Mouse (Mus musculus) limb, embryonic 10.5 days (tissue): ENCODE data around the gene Vac14. TPM values are rescaled to one million over a fixed set of nuclear protein-coding genes. Genes with fewer than 3 reads are reported as not detected.
A peak's percentile ranks its signal among the peaks of the same experiment; 100 is the strongest.

Source experiments
- DNase-seq: peaks from one replicate; pipeline ENCODE4 v3.0.0-alpha.2; 2017; ENCODE audit warnings: low spot score
- H3K27ac ChIP-seq: fragments of 300-500 bp; sonication (generic); 2 replicates; pipeline ENCODE4 v1.5.1; 2016; ENCODE audit warnings: mild to moderate bottlenecking
- H3K27me3 ChIP-seq: fragments of 300-500 bp; sonication (generic); 2 replicates; pipeline ENCODE4 v1.6.1; 2016; ENCODE audit warnings: low read depth, mild to moderate bottlenecking; ENCODE audit not compliant: poor library complexity, severe bottlenecking
- H3K36me3 ChIP-seq: fragments of 300-500 bp; sonication (generic); 2 replicates; pipeline ENCODE4 v1.6.1; 2016; ENCODE audit warnings: mild to moderate bottlenecking, moderate library complexity
- H3K4me1 ChIP-seq: fragments of 300-500 bp; sonication (generic); 2 replicates; pipeline ENCODE4 v1.6.1; 2016
- H3K4me3 ChIP-seq: fragments of 300-500 bp; sonication (generic); 2 replicates; pipeline ENCODE4 v1.5.1; 2016; ENCODE audit warnings: mild to moderate bottlenecking, moderate library complexity
- H3K9me3 ChIP-seq: fragments of 300-500 bp; sonication (generic); replicated peaks from 2 replicates; pipeline ENCODE4 v1.6.1; 2016; ENCODE audit warnings: mild to moderate bottlenecking
- WGBS: fragments of 180-500 bp; shearing (Covaris S2); methylation state at CpG from one replicate; pipeline ENCODE4 v1.1.7; 2016; 5-methylcytosine and 5-hydroxymethylcytosine counted together
- polyA plus RNA-seq: library from polyadenylated mRNA; unstranded; fragments of >200 nt; fragmentation: Nextera tagmentation; extraction: Ambion mirVana; gene quantifications from 2 replicates; pipeline ENCODE4 v1.2.1, GENCODE M21; 2016

Gene Vac14
- polyA plus RNA-seq, 1 experiment from 2014 or later, result 30.8 TPM

DNA sequence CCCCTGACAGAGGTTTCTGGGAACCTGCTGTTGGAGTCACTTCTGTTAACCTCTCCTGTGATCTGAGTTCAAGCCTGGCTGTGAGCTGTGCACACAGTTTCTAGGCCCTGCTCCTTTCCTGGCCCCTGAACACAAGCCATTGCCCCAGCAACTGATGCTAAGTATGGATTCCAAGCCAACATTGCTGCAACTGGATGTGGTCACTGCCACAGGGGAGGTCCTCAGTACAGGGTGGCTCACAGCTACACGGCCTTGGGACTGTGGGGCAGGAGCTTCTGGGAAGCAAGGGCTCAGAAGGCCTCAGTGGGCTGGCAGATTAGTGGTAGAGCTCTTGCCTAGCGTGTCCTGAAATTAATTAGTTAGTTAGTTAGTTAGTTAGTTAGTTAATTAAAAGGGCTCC is 82.2 kb downstream of the Vac14 start:
- no peaks in the 10 kb centered on the region for H3K9me3 ChIP-seq
- H3K4me3 ChIP-seq, result no peak overlapping the region
- peaks cover 17% of the 10 kb centered on the region; the same call in 1 of the 2 replicates for H3K4me1 ChIP-seq
- DNase-seq, result no peak
- H3K27me3 ChIP-seq, result no peaks in the 10 kb centered on the region
- H3K27ac ChIP-seq, result 0 out of 2 replicates have a peak overlapping the region, but pooled peaks have one; percentile 27
- peaks cover 49% of the 10 kb centered on the region for H3K36me3 ChIP-seq
- 92% methylated on average over 2 of the region's 2 CpGs for WGBS

DNA sequence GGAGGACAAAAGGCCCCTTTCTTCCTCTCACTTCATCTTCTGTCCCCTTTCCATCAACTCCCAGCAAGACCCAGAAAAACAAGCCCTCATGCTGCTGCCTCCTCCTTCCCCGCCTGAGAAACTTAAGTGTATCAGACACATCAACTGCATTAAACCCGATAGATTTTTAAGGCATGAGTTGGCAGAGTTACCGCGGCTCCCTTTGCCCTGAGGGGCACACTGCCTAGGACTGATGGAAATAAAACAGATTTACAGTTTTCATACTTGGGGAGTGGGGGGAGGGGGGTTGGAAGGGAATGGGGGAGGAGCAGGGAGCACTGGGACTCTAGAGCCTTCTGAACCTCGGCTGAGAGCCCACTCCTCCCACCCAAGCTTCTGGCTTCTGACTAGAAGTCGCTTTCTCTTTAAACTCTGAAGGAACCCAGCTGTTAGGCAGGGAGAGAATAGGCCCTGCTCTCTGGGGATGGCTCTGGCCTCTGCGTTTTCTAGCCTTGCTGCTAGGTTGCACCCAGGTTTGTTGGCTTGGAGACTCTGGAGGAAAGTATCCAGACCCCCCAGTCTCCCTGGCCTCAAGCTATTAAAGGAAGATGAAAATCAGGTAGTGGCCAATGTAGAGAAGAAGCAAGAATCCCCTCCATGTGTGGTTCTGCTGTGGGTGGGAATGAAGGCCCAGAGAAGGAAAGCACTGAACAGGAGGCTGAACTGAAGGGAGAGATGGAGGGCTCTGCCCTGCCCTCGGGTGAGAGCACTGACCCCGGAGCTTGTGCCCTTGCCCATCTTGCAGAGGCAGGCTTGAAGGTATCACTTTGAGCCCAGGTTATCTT is 84.5 kb downstream of the Vac14 start:
- H3K4me1 ChIP-seq, result peaks cover 22% of the 10 kb centered on the region
- H3K36me3 ChIP-seq, result peaks cover 34% of the 10 kb centered on the region
- no peak overlapping the region for H3K4me3 ChIP-seq
- peak overlapping the region; percentile 38; the same call in 1 of the 2 replicates for H3K27ac ChIP-seq
- WGBS, result 66% methylated on average over 9 of the region's 9 CpGs
- H3K27me3 ChIP-seq, result no peaks in the 10 kb centered on the region
- DNase-seq, result no peak
- H3K9me3 ChIP-seq, result no peaks in the 10 kb centered on the region

DNA sequence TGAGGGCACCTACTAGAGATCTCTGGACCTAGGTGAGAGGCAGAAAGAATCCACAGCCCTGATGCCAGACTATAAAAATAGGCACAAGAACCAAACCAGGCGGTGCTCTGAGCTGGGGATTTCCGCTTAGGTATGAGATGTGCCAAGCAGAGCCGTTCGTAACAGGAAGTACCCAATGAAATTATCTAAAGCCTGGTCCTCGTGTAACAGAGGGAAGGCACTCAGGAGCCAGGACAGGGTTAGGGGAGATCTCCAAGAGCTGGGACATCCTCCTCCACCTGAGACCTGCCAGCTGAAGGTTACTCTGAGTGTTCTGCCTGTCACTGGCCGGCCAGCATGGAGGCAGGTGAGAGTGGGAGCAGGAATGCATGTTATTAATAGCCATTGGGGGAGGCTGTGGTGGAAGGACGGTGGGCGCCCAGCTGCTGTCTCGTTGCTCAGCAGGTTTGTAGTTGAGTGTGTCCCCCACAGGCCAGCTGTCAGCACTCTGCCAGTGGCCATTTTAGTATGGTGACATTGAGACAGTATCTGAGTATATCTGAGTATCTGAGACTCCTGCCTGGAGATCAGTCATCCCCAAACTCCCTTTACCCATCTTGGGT is 85.2 kb downstream of the Vac14 start:
- Histone ChIP-seq H3K9me3 (no peaks in the 10 kb centered on the region), H3K27ac (no peak overlapping the region; the same call in 1 of the 2 replicates), H3K27me3 (no peaks in the 10 kb centered on the region), H3K4me1 (peaks cover 22% of the 10 kb centered on the region), H3K4me3 (no peak overlapping the region), H3K36me3 (peaks cover 34% of the 10 kb centered on the region)
- no peak for DNase-seq
- 89% methylated on average over 9 of the region's 9 CpGs for WGBS

DNA sequence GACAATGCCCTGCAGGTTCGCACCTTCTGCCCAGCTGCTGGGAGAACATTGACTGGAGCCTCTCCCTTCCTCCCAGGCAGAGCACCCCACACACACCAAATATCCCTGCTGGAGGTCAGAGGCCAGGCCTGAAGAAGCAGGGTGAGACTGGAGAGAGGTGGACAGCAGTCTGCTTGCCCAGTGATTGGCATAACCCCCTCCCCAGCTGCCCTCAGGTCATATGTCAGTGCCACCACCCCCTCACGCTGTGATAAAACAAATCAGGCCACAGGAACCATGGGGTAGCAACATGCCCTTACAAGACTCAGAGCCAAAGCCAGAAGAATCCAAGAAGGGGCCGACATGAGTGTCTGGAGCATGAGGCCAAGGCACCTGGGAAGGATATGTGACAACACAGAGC is 85.7 kb downstream of the Vac14 start:
- 0 out of 2 replicates have a peak overlapping the region, but pooled peaks have one; percentile 31 for H3K27ac ChIP-seq
- peaks cover 22% of the 10 kb centered on the region for H3K4me1 ChIP-seq
- H3K9me3 ChIP-seq, result no peaks in the 10 kb centered on the region
- DNase-seq, result no peak
- no peaks in the 10 kb centered on the region for H3K27me3 ChIP-seq
- 83% methylated on average over 3 of the region's 3 CpGs for WGBS
- peaks cover 34% of the 10 kb centered on the region for H3K36me3 ChIP-seq
- H3K4me3 ChIP-seq, result no peak overlapping the region

DNA sequence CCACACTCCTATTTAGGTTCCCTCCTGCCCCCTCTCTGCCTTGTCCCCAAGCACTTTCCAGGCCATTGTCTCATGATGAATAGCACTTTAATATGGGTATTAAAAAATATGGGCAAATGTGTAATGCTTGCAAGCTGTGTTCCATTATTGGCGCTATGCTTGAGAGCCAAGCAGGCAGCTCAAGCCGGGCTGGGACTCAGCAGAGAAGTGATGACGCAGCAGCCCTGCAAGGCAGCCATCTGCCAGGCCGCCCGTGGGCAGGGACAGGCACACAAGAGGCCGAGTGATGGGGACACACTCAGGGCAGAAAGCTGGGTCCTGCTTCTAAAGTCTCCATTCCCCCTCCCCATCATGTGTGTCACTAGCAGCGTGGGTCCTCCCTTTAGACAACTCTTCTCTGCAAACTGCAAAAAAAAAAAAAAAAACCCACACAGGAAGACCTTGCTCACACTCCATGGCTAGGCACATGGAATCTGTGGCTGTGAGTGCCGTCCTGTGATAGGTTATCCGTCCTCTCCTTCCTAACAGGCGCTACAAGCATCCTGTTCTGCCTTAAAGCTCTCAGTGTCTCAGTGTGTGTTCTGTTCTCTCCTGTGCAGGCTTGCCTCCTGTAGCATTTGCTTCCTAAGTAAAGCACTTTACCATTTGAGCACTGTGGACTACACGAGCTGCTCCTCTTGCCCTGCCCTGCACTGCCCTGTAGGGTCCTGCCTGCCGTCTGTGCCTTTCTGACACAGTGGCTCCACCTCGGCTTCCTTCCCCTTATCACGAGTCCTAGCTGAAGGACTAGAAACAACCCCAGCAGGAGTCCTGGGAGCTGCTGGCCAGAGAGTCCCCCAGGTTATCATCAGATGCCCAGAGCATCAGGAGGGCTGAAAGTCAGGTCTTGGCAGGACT is 87.3 kb downstream of the Vac14 start:
- 83% methylated on average over 14 of the region's 14 CpGs for WGBS
- peaks cover 30% of the 10 kb centered on the region for H3K4me1 ChIP-seq
- peaks cover 39% of the 10 kb centered on the region for H3K36me3 ChIP-seq
- no peak overlapping the region for H3K4me3 ChIP-seq
- H3K27ac ChIP-seq, result peak overlapping the region; percentile 12; the same call in 1 of the 2 replicates
- no peaks in the 10 kb centered on the region for H3K9me3 ChIP-seq
- H3K27me3 ChIP-seq, result no peaks in the 10 kb centered on the region
- DNase-seq, result no peak

DNA sequence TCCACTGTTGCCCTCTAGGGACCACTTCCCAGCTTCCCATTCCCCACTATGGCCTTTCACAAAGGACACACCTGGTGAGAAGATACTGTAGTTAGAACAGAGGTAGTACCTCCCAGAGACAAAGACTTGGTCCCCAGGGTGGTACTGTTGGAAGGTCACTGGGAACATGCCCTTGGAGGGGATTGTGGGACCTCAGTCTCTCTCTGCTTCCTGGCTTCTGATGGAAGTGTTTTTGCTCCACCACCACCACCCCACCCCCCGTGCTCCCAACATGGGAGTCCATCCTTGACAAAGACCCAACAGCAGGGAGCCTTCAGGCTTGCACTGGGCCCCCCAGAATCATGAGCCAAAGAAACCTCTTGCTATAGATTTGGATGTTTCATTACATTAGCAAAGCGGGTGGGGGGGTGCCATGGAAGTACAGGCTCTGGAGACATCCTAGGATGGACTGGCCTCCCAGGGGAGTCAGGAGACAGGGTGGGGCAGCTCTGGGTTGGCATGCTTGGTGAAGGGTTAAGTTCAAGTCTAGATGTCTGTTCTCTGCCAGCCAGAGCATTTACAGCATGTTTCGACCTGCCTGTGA is 88.0 kb downstream of the Vac14 start:
- Histone ChIP-seq H3K9me3 (no peaks in the 10 kb centered on the region), H3K27me3 (no peaks in the 10 kb centered on the region), H3K4me1 (peaks cover 37% of the 10 kb centered on the region), H3K36me3 (peaks cover 43% of the 10 kb centered on the region), H3K4me3 (no peak overlapping the region), H3K27ac (peak overlapping the region; percentile 12; the same call in 1 of the 2 replicates)
- no peak for DNase-seq
- 86% methylated on average over 3 of the region's 3 CpGs for WGBS

DNA sequence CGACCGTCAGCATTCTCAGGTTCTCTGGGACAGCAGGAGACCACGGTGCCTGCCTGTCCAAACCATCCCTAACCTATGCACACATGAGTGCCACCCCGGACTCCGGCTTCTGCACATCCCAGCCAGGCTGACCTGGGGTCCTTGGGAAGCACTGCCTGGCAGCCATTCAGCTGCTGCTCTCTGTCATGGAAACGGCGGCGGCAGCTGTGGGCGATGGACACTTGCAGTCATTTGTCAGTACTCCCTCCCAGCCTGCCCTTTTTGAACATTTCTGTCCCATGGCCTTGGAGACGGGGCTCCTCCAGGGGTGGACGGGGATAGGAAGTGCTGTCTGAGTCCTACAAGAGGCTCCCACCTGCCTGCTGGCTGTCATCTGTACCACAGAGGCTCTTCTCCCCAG is 90.0 kb downstream of the Vac14 start:
- Histone ChIP-seq H3K9me3 (no peaks in the 10 kb centered on the region), H3K4me1 (peaks cover 37% of the 10 kb centered on the region), H3K4me3 (no peak overlapping the region), H3K27me3 (no peaks in the 10 kb centered on the region), H3K36me3 (peaks cover 50% of the 10 kb centered on the region), H3K27ac (no peak overlapping the region)
- no peak for DNase-seq
- WGBS, result 88% methylated on average over 11 of the region's 11 CpGs

DNA sequence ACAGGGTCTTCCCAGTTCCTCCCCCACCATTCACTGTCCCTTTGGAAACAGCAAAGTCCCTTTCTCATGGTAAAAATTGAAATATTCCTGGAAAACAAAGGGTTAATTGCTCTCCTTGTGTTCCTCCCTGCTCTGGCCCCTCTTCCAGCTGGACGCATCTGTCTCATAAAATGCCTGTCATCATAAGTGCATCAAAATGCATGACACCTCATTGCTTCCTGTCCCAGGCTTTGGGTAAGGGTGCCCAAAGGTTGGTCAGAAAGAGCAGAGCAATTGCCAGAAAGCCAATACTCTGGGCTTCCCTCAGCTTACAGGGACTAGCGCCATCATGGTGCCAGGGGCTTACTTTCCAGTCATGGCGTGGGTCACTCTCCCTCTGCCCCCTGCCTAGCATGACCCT is 92.2 kb downstream of the Vac14 start:
- 62% methylated on average over 3 of the region's 3 CpGs for WGBS
- Histone ChIP-seq H3K4me1 (peaks cover 40% of the 10 kb centered on the region), H3K36me3 (peaks cover 60% of the 10 kb centered on the region), H3K27ac (peak overlapping the region; percentile 56; the same call in 1 of the 2 replicates), H3K27me3 (no peaks in the 10 kb centered on the region), H3K9me3 (no peaks in the 10 kb centered on the region), H3K4me3 (no peak overlapping the region)
- no peak for DNase-seq

DNA sequence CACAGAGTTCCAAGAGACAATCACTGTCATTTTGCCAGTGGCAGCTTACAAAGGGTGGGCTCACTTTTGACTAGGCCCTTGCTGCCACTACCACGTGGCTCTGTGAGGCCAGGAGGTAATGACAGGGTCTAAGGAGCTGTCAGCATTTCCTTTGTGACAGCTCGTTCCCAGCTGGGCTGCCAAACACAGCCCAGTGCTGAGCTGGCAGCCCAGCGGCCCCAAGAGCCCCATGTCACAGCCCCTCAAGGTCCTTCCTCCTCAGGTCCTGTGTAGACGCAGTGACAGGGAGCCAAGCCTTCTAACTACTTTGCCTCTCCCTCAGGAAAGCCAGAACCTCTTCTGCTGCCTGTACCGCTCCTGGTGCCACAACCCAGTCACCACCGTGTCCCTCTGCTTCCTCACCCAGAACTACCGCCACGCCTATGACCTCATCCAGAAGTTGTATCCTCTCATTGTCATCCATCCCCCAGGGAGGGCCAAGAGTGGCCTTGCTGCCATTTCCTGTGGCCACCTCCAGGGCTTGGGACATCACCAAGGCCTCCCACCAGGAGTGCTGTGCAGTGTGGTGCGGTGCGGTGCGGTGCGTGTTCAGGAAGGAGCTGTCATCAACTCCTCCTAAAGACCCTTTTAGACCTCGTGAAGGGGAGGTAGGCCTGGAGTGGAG is 93.0 kb downstream of the Vac14 start:
- DNase-seq, result no peak
- 74% methylated on average over 13 of the region's 13 CpGs for WGBS
- H3K36me3 ChIP-seq, result peaks cover 62% of the 10 kb centered on the region
- H3K9me3 ChIP-seq, result no peaks in the 10 kb centered on the region
- no peaks in the 10 kb centered on the region for H3K27me3 ChIP-seq
- peak overlapping the region; percentile 56; the same call in 1 of the 2 replicates for H3K27ac ChIP-seq
- peaks cover 43% of the 10 kb centered on the region for H3K4me1 ChIP-seq
- H3K4me3 ChIP-seq, result no peak overlapping the region

DNA sequence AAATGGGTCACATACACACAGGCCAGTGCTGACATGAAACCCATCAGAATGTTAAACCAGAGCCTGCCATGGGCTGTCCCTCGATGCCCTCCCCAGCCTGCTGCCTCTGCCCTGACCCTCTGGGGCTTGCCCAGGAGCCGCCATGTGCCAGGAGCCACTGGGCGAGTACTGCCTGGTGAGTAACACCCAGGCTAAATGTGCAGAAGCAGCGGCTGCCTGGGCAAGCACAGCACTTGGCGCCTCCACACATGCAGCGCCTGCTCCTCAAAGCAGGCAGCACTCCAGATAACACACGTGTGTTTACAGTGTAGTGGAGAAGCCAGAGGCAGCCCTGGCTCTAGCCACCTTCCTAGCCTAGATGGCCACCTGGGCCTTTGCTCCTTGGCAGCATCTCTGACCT is 94.7 kb downstream of the Vac14 start:
- no peak overlapping the region for H3K27ac ChIP-seq
- peaks cover 56% of the 10 kb centered on the region for H3K36me3 ChIP-seq
- no peaks in the 10 kb centered on the region for H3K27me3 ChIP-seq

DNA sequence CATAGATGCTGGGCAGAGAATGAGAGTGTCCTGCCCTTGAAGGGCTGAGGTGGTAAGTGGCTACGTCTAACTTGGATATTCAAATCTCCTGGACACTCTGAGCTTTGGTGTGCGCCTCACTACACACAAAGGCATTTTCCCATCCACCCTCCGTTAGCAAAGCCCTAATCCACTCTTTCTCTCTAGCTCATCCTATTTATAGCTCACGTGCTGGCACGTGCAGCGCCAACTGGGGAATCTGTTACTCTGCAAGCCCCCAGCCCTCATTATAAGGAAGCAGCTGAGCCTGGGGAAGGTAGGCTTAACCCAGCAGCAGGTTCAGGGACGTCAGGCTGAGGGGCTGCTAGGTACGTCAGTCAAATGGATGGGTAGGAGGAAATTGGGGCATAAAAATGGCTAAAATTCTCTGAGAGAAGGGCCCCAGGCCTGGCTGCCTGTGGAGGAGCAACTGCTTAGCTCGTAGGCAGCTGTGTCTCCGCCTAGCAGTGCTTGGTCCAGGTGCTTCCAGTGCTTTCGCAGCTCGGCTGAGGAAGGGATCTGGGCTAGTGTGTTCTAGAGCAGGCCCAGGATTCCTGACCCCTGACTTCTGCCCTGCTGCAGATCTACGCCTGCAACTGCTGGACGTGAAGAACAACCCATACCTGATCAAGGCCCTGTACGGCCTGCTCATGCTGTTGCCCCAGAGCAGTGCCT is 96.6 kb downstream of the Vac14 start:
- Histone ChIP-seq H3K36me3 (peaks cover 54% of the 10 kb centered on the region), H3K4me3 (no peak overlapping the region), H3K4me1 (peaks cover 74% of the 10 kb centered on the region)

More for the DNA sequence above, 94.7 kb downstream of the Vac14 start:
- DNase-seq, result no peak
- WGBS, result 93% methylated on average over 7 of the region's 7 CpGs
- Histone ChIP-seq H3K4me3 (no peak overlapping the region), H3K4me1 (peaks cover 57% of the 10 kb centered on the region), H3K9me3 (no peaks in the 10 kb centered on the region)

More for the DNA sequence above, 96.6 kb downstream of the Vac14 start:
- 84% methylated on average over 15 of the region's 15 CpGs for WGBS
- Histone ChIP-seq H3K9me3 (no peaks in the 10 kb centered on the region), H3K27ac (peak overlapping the region; percentile 10; the same call in 1 of the 2 replicates), H3K27me3 (no peaks in the 10 kb centered on the region)
- DNase-seq, result no peak
